Mouse (Mus musculus): ENCODE measurements at regions not wholly inside any gene's neighbourhood (a gene's known extent, or its start where the extent isn't known, plus 50 kb on each side); places are given as distances from the start of the nearest gene placed in this dataset.
"Not testable (repeated sequence)": the region's sequence is repeated elsewhere in the genome, so short reads cannot be mapped to it uniquely, and the experiment has no call there.

DNA sequence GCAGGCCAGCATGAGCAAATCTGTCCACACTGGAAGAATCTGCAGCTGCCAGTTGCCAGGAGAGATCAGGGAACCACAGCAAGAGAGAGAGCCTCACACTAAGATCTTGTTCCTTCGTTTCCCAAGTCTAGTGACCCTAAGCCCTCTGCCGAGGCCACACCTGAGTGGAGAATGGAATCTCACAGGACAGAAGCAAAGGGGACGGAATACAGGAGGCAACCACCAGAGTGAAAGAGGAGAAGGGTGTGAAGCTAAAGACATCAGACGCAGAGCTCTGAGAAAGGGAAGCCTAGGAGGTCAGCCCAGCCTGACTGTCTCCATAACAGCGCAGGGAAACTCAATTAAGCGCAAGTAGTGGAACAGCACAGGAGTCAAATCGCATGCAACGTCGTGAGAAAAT is 75.0 kb downstream of the Suds3 start:
- no peak for DNase-seq (ENCODE audit: extremely low spot score in 1 of 2, low spot score in 1 of 2)

DNA sequence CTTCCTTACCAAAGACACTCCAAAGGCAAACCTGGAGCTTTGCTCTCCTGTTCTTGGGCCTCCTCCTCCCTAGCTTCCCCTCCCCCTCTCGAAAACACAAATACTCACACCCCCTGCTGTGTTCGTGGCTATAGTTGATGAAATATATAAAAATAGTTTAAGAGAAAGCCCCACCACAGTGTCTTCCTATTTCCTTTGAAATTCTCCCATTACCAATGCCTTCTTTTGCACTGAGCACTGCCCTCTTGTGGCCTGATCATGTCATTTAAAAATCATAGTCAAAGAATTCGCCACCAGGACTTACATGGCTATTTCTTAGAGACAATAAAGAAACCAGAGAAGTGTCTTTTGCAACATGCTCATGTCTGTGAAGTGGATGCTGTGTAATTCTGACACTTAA is 78.7 kb downstream of the Suds3 start:
- peak in 1 of 2 experiments; percentile 83 for DNase-seq (ENCODE audit: extremely low spot score in 1 of 2, low spot score in 1 of 2)

DNA sequence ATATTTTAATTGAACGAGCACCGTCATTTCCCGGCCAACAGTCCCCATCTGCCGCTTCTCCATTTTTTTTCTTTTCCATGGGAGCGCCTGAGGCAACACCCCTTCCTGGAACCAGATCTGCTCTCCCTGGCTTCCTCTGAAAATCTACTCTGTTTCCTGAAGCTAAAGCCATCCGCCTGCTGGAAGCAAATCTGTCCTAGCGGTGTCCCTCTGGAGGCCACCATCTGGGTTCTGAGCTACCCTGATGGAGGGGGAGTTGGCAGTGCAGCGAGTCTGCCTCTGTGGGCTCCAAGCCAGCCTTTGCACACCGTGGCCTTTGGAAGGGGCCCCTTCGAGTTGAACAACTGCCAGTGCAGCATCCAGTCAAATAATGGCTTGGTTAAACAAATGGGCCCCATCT is 83.8 kb downstream of the Suds3 start:
- DNase-seq (ENCODE audit: extremely low spot score in 1 of 2, low spot score in 1 of 2), result peak in 1 of 2 experiments; percentile 28

DNA sequence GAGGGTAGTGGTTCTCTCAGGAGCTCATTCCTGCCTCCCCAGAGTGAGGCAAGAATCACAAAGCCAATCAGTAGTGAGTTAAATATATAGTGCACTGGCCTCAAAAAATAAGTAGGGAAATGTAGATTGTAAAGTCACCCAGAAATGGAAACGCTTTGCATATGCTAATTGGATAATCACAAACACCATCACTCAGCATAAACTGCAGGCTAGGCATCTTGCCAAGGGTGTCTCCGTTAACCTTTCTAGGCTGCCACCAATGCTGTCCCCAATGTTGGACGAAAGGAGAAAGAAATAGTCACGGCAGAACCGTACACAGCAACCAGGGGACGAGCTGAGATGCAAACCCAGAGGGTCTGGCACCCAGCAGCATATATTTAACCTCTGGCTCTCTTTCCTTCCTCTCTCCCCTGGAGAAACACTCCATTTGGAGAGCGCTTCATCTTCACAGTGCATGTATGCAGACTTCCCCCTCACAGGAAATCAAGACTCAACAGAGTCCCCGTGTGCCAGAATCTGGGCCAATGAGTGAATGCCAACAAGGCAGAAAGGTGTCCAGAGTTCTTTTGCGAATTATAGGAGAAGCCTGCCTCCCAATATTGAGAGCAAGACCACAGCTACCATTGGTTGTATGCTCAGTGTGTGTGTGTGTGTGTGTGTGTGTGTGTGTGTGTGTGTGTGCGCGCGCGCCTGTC is 90.1 kb downstream of the Suds3 start:
- peak in 1 of 2 experiments; percentile 9 for DNase-seq (ENCODE audit: extremely low spot score in 1 of 2, low spot score in 1 of 2)

DNA sequence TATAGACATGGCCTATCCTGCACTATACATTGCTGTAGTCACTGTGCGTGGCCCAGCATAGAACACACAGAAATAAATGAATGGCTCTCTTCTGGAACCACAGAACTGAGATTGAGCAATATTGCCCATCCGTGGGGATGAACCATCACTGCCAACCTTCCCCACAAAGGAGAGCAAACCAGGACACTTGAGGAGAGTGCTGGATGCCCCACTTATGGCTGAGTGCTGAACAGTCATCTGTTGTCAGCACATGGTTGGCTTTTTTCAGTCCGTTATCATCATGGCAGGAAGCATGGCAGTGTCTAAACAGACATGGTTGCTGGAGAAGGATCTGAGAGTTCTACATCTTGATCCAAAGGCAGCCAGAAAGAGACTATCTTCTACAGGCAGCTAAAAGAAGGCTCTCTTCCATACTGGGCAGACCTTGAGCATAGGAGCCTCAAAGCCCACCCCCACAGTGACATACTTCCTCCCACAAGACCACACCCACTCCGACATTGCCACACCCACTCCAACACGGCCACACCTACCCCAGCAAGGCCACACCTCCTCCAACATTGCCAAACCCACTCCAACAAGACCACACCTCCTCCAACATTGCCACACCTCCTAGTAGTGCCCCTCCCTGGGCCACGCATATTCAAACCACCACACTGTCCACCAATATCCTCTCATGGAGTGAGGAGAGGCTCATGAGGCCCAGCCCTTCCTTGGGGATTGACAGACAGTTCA is 97.3 kb downstream of the Suds3 start:
- DNase-seq (ENCODE audit: extremely low spot score in 1 of 2, low spot score in 1 of 2), result no peak

DNA sequence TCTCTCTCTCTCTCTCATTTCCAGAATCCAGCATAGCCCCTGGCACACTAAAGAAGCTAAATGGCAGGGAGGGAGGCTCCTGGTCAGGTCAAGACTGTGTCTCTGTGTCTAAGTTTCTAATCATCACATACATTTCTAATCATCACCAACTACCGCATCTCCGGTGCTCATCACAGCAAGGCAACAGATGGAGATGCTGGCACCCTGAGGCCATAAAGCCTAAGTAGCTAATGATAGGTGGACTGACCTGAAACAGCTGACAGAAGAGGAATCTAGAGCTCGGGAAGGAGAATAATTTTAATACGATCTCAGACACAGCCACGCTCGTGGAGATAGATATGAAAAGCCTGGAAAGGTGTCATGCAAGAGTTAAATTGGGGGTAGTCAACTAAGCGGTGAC is 104.8 kb downstream of the Suds3 start:
- DNase-seq (ENCODE audit: extremely low spot score in 1 of 2, low spot score in 1 of 2), result no peak

DNA sequence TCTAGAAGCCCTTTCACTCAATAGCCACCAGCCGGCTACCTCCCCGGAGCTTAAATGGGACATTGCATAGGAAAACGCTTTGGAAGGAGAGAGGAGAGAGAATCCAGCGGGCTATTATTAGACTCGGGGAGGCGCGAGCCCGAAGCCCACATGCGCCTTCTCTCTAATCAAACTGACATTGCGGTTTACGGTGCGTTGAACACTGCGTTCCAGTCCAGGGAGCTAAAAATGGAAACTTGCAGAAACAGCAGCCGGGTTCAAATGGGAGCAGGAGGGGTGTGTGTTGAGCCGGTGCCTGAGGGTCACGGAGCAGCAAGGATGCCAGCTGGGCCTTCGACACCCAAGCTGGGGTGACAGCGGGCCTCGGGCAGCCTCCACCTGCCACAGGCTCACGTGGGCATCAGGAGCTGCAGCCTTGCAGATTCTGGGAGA is 115.1 kb downstream of the Suds3 start:
- peak; percentile 46 to 60 for DNase-seq (ENCODE audit: extremely low spot score in 1 of 2, low spot score in 1 of 2)

DNA sequence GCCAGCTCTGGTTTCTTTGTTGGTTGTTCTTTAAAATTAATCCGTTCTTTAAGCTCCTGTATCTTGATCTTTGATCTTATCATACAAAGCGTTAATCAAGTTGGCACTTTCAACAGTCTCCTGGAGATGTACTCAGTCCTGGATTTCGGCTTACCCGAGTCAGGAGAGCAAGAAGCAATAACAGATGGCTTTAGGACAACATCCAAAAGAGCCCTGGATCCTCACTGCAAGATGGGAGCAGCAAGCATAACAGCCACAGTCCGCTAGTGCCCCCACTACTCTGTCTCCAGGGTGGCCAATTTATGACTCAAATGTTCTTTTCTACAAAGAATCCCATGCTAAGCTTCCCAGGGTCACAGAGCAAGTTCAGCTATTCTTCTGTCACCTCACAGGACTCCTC is 121.4 kb downstream of the Suds3 start:
- DNase-seq (ENCODE audit: extremely low spot score in 1 of 2, low spot score in 1 of 2), result no peak

DNA sequence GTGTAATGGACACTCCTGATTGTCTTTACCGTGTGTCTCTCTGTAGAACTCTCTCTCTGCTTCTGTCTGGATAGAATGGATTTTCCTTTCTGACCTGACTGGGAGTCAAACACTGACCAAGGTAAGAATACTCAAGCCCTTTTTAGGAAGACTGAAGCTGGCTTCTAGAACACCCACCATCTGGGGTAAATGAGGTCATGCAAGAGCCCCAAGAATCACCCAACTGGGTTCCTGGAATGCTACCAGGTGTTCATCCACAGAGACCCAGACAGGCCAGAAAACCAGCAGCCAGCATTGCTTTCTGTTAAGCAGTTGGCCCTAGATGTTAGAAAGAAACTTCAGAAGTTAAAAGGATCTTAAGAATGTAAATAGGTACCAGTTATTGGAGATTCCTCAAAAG is 122.2 kb downstream of the Suds3 start:
- no peak for DNase-seq (ENCODE audit: extremely low spot score in 1 of 2, low spot score in 1 of 2)

DNA sequence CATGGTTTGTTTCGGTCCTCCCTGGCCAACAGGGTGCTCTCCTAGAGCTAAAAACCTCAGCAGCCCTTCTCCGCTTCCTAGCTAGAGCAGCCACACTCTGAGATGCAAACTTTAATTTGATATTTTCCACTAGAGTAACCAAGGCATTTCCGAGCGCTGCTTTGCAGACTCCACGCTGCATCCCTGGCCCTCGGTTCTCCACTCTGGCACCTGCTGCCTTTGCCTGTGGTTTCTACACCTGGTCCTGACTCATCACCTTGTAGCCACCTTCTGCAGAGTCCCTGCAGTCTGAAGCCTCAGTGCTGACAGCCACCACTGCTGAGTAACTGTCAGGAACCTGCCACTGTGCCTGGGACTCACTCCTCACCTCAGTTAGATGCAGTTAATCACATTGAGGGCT is 124.5 kb downstream of the Suds3 start:
- no peak for DNase-seq (ENCODE audit: extremely low spot score in 1 of 2, low spot score in 1 of 2)

DNA sequence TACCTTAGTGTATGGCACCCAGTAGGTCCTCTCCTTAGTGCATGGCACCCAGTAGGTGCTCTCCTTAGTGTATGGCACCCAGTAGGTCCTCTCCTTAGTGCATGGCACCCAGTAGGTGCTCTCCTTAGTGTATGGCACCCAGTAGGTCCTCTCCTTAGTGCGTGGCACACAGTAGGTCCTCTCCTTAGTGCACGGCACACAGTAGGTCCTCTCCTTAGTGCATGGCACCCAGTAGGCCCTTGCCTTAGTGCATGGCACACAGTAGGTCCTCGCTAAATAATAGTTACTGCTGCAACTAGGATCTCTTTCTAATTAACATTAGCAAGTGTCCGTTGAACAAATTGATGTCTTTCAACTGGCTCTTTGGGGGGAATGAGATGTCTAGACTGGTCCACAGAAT is 144.4 kb downstream of the Suds3 start:
- DNase-seq (ENCODE audit: extremely low spot score in 1 of 2, low spot score in 1 of 2), result not testable (repeated sequence)

DNA sequence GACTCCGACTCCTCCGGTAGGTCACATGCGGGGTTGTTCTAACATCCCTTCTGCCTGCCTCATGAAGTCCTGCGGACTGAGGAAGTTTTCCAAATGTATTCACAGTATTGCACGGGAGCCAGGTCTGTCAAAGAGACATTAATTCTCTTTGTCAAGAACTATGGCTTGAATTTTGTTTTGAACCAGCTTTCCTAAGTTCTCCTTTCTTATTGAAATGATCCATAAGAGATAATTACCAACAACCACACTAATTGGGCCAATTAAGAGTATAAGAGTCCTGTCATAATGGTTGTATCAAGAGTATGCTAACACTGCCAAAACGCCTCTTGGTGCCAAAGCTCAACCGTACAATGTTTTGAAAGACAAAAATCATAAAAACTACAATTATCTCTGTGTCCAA is 151.7 kb downstream of the Suds3 start:
- no peak for DNase-seq (ENCODE audit: extremely low spot score in 1 of 2, low spot score in 1 of 2)

DNA sequence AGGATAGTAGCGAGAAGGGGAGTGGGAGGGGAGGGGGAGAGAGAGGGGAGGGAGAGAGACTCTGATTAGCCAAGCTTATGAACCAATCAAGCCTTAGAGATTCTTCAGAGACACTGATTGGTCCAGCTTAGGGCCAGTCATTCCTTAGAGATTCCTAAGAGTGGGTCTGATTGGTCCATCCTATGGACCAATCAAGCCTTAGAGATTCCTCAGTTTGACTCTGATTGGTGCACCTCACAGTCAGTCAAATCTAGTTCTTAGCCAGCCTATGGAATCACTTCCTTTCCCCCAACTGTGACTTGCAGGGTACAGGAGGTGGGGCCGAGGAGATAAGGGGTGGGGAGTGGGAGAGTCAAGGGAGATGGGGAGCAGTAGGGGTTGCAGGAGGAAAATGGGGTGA is 152.8 kb downstream of the Suds3 start:
- no peak for DNase-seq (ENCODE audit: extremely low spot score in 1 of 2, low spot score in 1 of 2)

DNA sequence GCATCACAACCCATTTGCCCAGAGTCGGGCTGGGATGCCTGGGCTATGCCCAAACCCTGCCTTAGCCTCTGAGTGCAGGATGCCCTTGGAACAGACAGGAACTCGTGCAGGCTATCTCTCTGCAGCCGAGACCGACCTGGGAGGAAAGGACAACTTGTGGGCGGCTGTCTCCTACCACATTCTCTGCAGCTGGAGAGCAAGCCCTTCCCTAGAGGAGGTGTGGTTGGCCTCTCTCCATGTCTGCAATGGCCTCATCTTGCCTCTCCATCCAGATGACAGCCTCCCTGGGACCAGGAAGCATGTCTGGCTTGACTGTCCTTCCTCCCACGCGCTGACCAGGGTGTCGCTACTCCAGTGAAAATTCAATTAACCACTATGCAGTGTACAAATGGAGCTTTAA is 155.9 kb downstream of the Suds3 start:
- no peak for DNase-seq (ENCODE audit: extremely low spot score in 1 of 2, low spot score in 1 of 2)

DNA sequence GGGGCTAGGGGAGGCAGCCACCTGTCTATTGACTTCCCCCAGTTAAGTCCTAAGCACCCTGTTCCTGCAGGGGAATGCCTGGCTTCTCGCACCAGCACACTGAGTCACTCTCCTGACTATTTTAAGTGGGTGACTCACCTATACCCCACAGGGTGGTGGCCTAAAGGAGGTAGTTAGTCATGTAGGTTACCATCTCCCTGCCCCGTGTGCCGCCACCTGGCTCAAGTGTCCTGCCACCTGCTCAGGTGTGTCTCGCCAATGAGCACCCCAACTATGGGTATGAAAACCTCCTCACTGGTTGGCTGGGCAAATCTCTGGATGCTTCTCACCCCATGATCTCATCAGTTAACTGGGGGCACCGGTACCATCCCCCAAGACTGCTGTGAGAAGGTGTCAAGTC is 157.8 kb downstream of the Suds3 start:
- DNase-seq (ENCODE audit: extremely low spot score in 1 of 2, low spot score in 1 of 2), result no peak

DNA sequence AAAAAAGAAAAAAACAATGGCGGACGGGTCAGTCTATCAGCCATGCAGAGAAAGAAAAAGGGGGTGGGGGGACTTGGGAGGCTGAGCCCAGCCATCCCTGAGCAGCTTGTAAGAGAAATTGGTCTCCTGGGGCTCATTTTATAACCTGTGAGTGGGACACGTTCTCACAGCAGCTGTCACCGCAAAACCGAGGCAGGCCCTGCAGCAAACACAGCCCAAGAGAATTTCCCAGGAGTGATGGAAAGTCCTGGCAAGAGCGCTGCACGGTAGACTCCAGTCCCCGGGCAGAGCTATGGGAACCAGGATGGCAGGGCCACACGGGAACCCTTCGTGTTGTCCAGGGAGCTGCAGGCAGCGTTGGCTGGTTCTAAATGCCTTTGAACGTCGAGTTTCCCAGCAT is 159.3 kb downstream of the Suds3 start:
- DNase-seq (ENCODE audit: extremely low spot score in 1 of 2, low spot score in 1 of 2), result no peak

DNA sequence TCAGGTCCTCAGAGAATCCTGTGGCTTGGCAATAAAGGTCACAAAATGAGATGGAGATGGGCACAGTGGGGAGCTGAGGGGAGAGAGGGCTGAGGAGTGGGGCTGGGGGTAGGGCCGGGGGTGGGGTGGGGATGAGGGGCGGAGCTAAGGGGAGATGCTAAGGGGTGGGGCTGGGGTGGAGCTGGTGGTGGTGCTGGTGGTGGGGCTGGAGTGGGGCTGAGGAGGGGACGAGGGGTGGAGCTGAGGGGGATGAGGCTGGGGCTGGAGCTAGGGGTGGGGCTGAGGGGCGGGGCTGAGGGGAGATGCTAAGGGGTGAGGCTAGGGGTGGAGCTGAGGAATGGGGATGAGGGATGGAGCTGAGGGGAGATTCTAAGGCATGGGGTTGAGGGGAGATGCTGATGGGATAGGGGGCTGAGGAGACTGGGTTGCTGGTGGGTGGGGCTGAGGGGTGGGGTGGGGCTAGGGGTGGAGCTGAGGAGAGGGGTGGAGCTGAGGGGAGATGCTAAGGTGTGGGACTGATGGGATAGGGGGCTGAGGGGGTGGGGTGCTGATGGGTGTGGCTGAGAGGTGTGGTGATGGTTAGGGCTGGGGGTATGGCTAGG is 165.5 kb downstream of the Suds3 start:
- no peak for DNase-seq (ENCODE audit: extremely low spot score in 1 of 2, low spot score in 1 of 2)

DNA sequence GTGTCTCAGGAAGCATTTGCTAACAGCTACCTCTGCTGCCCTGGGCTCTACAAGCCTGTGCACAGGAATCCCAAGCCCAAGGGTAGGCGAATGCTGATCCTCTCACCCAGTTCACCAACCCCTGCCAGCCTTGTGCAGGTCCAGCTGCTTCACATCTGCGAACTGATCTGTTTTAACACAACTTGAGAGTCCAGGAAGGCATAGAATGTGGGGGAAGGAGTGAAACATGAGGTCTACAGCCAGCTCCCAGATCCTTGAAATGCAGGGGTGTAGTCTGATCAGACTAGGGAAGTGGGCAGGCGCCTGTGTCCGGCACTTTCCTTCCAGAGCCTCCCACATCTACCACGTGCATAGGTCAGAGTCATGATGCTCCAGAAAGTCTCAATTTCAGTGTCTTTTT is 181.3 kb downstream of the Suds3 start:
- DNase-seq (ENCODE audit: extremely low spot score in 1 of 2, low spot score in 1 of 2), result no peak

DNA sequence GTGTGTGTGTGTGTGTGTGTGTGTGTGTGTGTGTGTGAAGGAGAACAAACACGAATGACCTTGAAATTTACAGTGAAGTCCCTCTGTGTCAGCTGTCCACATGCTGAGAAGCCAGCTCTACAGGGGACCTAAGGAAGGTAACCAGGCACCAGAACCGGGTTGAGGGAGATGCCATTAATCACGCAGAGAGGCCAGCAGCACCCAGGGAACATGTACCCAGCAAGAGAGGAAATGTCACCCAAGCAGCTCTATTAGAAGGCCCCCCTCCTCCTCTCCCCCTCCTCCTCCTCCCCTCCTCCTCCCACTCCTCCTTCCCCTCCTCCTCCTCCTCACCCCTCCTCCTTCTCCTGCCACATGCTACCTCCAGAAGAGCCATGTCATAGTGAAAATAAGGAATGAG is 181.8 kb downstream of the Suds3 start:
- no peak for DNase-seq (ENCODE audit: extremely low spot score in 1 of 2, low spot score in 1 of 2)

DNA sequence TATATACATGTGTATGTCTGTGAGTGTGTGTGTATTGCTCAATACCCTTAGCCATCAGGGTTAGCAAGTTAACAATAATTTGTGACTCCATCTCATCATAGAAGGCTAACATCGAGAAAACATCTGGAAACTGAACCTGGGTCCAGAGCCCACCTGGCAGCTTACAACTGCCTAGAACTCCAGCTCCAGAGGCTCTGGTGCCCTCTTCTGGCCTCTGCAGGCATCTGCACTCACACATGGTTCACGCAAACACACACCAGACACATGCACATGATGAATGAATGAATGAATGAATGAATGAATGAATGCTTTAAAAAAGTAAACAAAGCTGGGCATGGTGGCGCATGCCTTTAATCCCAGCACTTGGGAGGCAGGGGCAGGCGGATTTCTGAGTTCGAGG is 182.8 kb downstream of the Suds3 start:
- DNase-seq (ENCODE audit: extremely low spot score in 1 of 2, low spot score in 1 of 2), result no peak

DNA sequence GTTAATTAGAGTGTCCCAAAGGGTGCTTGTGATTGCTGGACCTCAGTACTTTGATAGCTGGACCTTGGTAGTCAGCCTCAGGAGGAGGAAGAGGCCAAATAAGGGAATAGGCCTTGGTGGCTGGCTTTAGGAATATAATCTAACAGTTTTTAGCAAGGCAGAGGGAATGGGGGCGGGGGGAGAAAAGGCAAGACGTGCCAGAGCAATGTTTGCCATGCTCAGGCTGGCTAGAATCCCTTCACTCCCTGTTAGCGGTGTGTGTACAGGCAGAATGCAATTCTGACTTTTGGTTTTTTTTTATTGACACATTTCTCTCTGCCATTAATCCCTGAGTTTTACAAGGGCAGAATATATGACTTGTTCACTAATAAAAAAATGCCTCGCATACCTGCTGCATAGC is 192.2 kb downstream of the Suds3 start:
- DNase-seq (ENCODE audit: extremely low spot score in 1 of 2, low spot score in 1 of 2), result no peak

DNA sequence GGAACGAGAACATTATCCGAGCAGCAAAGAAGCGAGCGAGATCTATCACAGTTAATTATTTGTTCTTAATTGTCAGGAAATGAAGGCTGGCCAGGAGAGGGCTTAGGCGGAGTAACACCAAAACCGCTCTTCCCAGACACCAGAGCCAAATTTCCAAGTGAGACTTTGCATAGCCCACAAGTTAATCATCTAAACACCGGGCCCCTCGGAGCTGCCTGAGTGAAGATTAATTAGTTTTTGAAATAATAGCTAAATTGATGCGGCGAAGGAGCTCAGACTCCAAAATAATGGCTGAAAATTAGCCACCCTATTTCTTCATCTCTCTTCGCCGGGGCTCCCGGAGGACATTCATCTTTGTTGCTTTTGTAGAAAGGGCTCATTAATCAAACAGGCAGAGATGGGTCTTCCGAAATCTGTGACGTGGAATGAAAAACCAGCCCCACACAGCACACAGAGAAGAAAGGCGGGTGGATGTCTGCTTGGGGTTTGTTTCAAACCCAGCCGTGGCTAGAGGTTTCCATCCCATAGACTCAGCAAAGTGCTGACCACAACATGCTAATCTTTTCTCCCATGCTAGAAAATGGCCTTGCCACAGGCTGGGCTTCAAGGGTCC is 193.7 kb downstream of the Suds3 start:
- no peak for DNase-seq (ENCODE audit: extremely low spot score in 1 of 2, low spot score in 1 of 2)
